Mouse (Mus musculus): ENCODE measurements around the gene D230025D16Rik. TPM values are rescaled to one million over a fixed set of nuclear protein-coding genes. Genes with fewer than 3 reads are reported as not detected.
"Not testable (repeated sequence)": the region's sequence is repeated elsewhere in the genome, so short reads cannot be mapped to it uniquely, and the experiment has no call there.

Gene D230025D16Rik
- polyA plus RNA-seq, 1 experiment, result 17.2 TPM

GRCm38 (mm10) chr8:105288231-105288630 lies 63.3 kb downstream of the D230025D16Rik start:
- 90% methylated on average over 5 of the region's 5 CpGs for WGBS
- H3K27ac ChIP-seq (ENCODE audit: control insufficient read depth, insufficient read depth, low read depth, low read length, poor library complexity), result no peak overlapping the region
- H3K4me1 ChIP-seq (ENCODE audit: control insufficient read depth, insufficient read depth, low read length), result peaks cover 4% of the 10 kb centered on the region
- no peak for TF ChIP-seq POLR2A (IDR thresholded peaks at IDR 0.05; ENCODE audit: borderline replicate concordance, control insufficient read depth, low read depth, low read length)
- no peak for TF ChIP-seq CTCF (IDR thresholded peaks at IDR 0.05; ENCODE audit: control insufficient read depth, insufficient read depth, low read length)
- H3K4me3 ChIP-seq (replicated peaks; ENCODE audit: control insufficient read depth, low read depth, low read length), result no peak overlapping the region

- Histone ChIP-seq H3K4me3 (replicated peaks; ENCODE audit: control insufficient read depth, low read depth, low read length) (peak overlapping the region; percentile 80), H3K27ac (ENCODE audit: control insufficient read depth, insufficient read depth, low read depth, low read length, poor library complexity) (peak overlapping the region; percentile 51), H3K4me1 (ENCODE audit: control insufficient read depth, insufficient read depth, low read length) (peaks cover 4% of the 10 kb centered on the region)
- WGBS, result under 1% methylated on average over 53 of the region's 53 CpGs
- TF ChIP-seq CTCF (IDR thresholded peaks at IDR 0.05; ENCODE audit: control insufficient read depth, insufficient read depth, low read length) (peak; percentile 18; the same call in 1 of the 2 replicates), POLR2A (IDR thresholded peaks at IDR 0.05; ENCODE audit: borderline replicate concordance, control insufficient read depth, low read depth, low read length) (peak; percentile 66; the same call in 1 of the 2 replicates)
Observed at GRCm38 (mm10) chr8:105288958-105289732, 64.2 kb downstream of the D230025D16Rik start.

- WGBS, result 5% methylated on average over 43 of the region's 43 CpGs
- Histone ChIP-seq H3K27ac (ENCODE audit: control insufficient read depth, insufficient read depth, low read depth, low read length, poor library complexity) (peak within 1 kb of the TSS; percentile 51), H3K4me1 (ENCODE audit: control insufficient read depth, insufficient read depth, low read length) (peaks cover 4% of the 10 kb centered on the region), H3K4me3 (replicated peaks; ENCODE audit: control insufficient read depth, low read depth, low read length) (peak within 1 kb of the TSS; percentile 80)
- TF ChIP-seq CTCF (IDR thresholded peaks at IDR 0.05; ENCODE audit: control insufficient read depth, insufficient read depth, low read length), result peak; percentile 57; the same call in 1 of the 2 replicates
- no peak for TF ChIP-seq POLR2A (IDR thresholded peaks at IDR 0.05; ENCODE audit: borderline replicate concordance, control insufficient read depth, low read depth, low read length)
Observed at GRCm38 (mm10) chr8:105289805-105290460, 65.0 kb downstream of the D230025D16Rik start, which contains the start of gene 4931428F04Rik. TSS of gene 4931428F04Rik (minus strand) at chr8:105289864.

GRCm38 (mm10) chr8:105290554-105291314 lies 65.8 kb downstream of the D230025D16Rik start:
- Histone ChIP-seq H3K4me3 (replicated peaks; ENCODE audit: control insufficient read depth, low read depth, low read length) (no peak overlapping the region), H3K27ac (ENCODE audit: control insufficient read depth, insufficient read depth, low read depth, low read length, poor library complexity) (no peak overlapping the region), H3K4me1 (ENCODE audit: control insufficient read depth, insufficient read depth, low read length) (peaks cover 4% of the 10 kb centered on the region)
- TF ChIP-seq POLR2A (IDR thresholded peaks at IDR 0.05; ENCODE audit: borderline replicate concordance, control insufficient read depth, low read depth, low read length), result no peak
- TF ChIP-seq CTCF (IDR thresholded peaks at IDR 0.05; ENCODE audit: control insufficient read depth, insufficient read depth, low read length), result peak; percentile 98
- 27% methylated on average over 31 of the region's 31 CpGs for WGBS

GRCm38 (mm10) chr8:105291364-105291763 lies 66.4 kb downstream of the D230025D16Rik start:
- H3K4me1 ChIP-seq (ENCODE audit: control insufficient read depth, insufficient read depth, low read length); H3K27ac ChIP-seq (ENCODE audit: control insufficient read depth, insufficient read depth, low read depth, low read length, poor library complexity); H3K4me3 ChIP-seq (replicated peaks; ENCODE audit: control insufficient read depth, low read depth, low read length): not testable (repeated sequence)
- 77% methylated on average over 8 of the region's 8 CpGs for WGBS

- H3K4me3 ChIP-seq (replicated peaks; ENCODE audit: control insufficient read depth, low read depth, low read length); H3K4me1 ChIP-seq (ENCODE audit: control insufficient read depth, insufficient read depth, low read length); H3K27ac ChIP-seq (ENCODE audit: control insufficient read depth, insufficient read depth, low read depth, low read length, poor library complexity): not testable (repeated sequence)
- TF ChIP-seq CTCF (IDR thresholded peaks at IDR 0.05; ENCODE audit: control insufficient read depth, insufficient read depth, low read length), result peak; percentile 6; the same call in 1 of the 2 replicates
- WGBS, result 52% methylated on average over 3 of the region's 3 CpGs
Observed at GRCm38 (mm10) chr8:105291802-105292201, 66.9 kb downstream of the D230025D16Rik start.

- Histone ChIP-seq H3K4me3 (replicated peaks; ENCODE audit: control insufficient read depth, low read depth, low read length) (no peak overlapping the region), H3K4me1 (ENCODE audit: control insufficient read depth, insufficient read depth, low read length) (peaks cover 5% of the 10 kb centered on the region), H3K27ac (ENCODE audit: control insufficient read depth, insufficient read depth, low read depth, low read length, poor library complexity) (no peak overlapping the region)
- 89% methylated on average over 7 of the region's 7 CpGs for WGBS
- no peak for TF ChIP-seq POLR2A (IDR thresholded peaks at IDR 0.05; ENCODE audit: borderline replicate concordance, control insufficient read depth, low read depth, low read length)
- TF ChIP-seq CTCF (IDR thresholded peaks at IDR 0.05; ENCODE audit: control insufficient read depth, insufficient read depth, low read length), result no peak
Observed at GRCm38 (mm10) chr8:105292471-105292870, 67.5 kb downstream of the D230025D16Rik start.

- Histone ChIP-seq H3K4me1 (ENCODE audit: control insufficient read depth, insufficient read depth, low read length) (peaks cover 7% of the 10 kb centered on the region), H3K4me3 (replicated peaks; ENCODE audit: control insufficient read depth, low read depth, low read length) (no peak overlapping the region), H3K27ac (ENCODE audit: control insufficient read depth, insufficient read depth, low read depth, low read length, poor library complexity) (no peak overlapping the region)
- WGBS, result 93% methylated on average over 19 of the region's 19 CpGs
- no peak for TF ChIP-seq CTCF (IDR thresholded peaks at IDR 0.05; ENCODE audit: control insufficient read depth, insufficient read depth, low read length)
- TF ChIP-seq POLR2A (IDR thresholded peaks at IDR 0.05; ENCODE audit: borderline replicate concordance, control insufficient read depth, low read depth, low read length), result no peak
Observed at GRCm38 (mm10) chr8:105293405-105293804, 68.5 kb downstream of the D230025D16Rik start.

All from bone marrow, adult 2 months (tissue).